Mouse (Mus musculus): ENCODE measurements around the gene Llgl1.

- no peak for TF ChIP-seq POLR2A (IDR thresholded peaks at IDR 0.05; ENCODE audit: borderline replicate concordance, insufficient read depth, low read length)
- no peak for TF ChIP-seq CTCF (IDR thresholded peaks at IDR 0.05; ENCODE audit: borderline replicate concordance, insufficient read depth, low read depth, low read length)
Measured at GRCm38 (mm10) chr11:60730169-60730568, 30.6 kb downstream of the Llgl1 start.

Data from cerebellum, adult 2 months (tissue).